Mouse (Mus musculus): ENCODE measurements around the gene Scube1.

Scube1 gene

GRCm38 (mm10) chr15:83709889-83710774 is 14.7 kb downstream of the Scube1 start:
- DNase-seq (ENCODE audit: low spot score in 2 of 2): no peak

GRCm38 (mm10) chr15:83706528-83707199 is 18.2 kb downstream of the Scube1 start:
- DNase-seq (ENCODE audit: low spot score in 2 of 2): no peak

DNA sequence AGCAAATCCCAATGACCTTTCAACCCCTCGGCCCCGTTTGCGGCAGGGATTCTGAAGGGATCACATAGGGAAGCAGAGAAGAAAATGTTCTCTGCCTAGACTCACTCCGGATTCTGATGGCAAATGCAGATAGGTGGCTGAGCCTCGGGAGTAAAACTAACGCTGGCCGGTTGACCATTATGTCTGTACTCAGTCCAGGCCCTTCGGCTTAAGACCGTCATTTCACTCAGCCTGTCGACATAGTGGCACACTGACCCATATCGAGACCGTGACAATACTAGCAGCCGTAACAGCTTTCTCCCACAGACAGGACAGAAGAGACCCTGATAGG is 24.3 kb downstream of the Scube1 start:
- DNase-seq (ENCODE audit: low spot score in 2 of 2): no peak

DNA sequence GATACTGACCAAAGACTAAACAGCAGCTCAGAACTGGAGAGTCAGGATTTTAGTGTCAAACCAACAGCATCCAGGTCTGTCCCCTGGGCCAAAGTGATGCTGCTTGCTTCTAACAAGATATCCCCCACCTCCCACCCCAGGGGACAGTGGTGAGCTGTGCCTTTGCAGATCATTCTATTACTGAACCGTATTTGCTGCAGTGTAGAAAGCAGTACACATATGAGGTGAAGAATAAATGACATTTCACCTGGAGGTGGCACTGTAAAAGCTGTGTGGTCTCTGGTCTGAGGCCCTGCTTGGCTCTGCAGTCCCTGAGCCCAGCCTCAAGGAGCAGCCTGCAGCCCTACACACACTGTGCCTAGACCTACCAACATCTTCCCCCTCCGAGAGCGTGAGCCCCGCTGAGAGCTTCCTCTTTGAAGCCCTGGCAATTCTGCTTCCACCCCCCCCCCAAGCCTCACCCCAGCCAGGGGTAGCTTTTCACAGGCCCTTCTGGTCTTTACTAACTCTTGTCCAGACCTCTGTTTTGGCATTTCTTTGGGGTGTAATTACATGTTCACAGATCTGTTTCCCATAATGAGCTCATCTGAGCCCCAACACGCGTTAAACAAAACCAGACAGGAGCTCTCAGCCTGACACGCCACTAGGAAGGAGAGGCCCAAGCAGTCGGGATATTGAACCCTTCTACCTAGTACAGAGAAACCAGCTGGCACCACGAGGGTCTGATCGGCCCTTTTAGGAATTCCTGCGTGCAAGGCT is 24.8 kb downstream of the Scube1 start:
- DNase-seq (ENCODE audit: low spot score in 2 of 2): no peak

GRCm38 (mm10) chr15:83699132-83699833 is 25.5 kb downstream of the Scube1 start:
- DNase-seq (ENCODE audit: low spot score in 2 of 2): no peak

- DNase-seq (ENCODE audit: low spot score in 2 of 2): no peak
Observed at GRCm38 (mm10) chr15:83696681-83697381, 28.0 kb downstream of the Scube1 start.

- no peak for DNase-seq (ENCODE audit: low spot score in 2 of 2)
Observed at GRCm38 (mm10) chr15:83695159-83695558, 29.7 kb downstream of the Scube1 start.

DNA sequence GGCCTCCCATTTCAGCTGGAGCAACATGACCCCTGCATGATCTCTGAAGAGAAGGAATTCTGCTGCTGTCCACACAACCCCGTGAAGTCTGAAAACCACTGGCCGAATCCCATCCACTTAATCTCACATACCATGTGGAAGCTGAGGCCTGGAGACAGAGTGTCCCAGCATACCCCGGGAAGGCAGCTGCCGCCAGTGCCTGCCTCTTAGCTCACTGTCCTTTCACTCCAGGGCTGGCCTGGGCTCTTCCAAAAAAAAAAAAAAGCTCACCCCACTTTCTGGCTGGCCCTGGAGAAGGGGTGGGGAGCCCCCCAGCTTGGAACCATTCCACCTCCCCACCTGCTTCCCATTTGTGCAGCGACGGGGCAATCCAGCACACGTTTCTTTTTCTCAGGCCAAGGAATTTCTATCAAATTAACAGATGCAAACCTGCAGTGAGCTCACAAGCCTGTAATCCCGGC is 32.9 kb downstream of the Scube1 start:
- DNase-seq (ENCODE audit: low spot score in 2 of 2): no peak

DNA sequence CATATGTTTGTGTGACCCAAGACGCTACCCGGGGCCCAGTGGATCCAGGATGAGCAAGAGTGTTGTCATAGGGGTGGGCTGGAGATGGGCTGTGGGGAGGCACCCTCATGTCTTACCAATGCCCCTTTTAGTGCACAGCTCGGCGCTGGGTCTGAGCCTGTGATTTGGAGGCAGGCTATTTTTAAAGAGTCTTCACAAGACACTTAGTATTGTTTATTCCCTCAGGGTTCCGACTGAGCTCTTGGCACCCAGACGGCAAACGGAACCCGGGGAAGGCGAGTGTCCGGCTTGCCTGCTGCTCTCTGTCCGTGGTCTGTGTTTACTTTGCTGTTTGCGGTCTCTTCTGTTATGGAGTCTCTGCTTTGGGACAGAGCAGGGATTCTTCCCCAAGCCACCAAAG is 34.9 kb downstream of the Scube1 start:
- DNase-seq (ENCODE audit: low spot score in 2 of 2): no peak

GRCm38 (mm10) chr15:83686601-83687000 is 38.2 kb downstream of the Scube1 start:
- no peak for DNase-seq (ENCODE audit: low spot score in 2 of 2)

DNA sequence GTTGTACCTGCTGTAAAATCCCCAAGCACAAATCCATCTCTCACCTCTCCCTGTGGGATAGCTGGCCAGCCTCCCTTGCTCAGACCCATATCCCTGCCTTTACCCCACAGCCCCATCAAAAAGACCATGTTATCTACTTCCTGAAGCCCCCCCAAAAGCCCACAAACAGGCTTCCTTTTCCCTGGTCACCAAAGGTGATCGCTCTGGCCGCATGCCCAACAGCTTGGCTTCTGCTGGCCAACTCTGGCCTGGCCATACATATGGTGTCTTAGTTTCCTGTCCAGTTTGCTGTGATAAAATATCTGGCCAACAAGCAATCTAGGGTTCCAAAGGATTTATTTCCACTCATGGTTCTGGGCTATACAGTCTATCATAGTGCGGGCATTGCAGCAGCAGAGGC is 38.9 kb downstream of the Scube1 start:
- no peak for DNase-seq (ENCODE audit: low spot score in 2 of 2)

DNA sequence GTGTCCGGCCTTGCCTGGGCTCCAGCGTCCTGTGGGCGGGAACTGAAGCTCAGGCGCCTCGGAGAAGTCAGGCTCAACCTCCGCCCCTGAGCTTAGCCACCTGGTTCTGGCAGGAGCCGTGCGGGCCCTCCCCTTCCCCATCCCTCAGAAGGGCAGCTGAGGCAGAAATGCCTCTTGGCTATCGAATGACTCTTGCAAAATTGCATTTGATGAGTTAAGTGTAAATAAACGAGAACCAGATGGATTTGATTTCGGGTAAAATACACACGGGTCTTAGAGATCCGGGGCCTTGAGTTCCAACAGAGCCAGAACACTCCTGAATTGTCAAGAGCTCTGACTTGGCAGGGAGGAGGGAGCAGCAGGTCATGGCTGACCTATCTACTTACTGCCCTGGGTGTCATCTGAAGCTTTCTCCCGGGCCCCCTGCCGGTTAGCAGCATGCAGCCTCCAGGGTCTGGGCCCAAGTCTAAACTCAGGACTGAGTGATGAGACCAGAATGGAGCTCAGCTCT is 41.7 kb downstream of the Scube1 start:
- DNase-seq (ENCODE audit: low spot score in 2 of 2): peak in 1 of 2 experiments; percentile 51

DNA sequence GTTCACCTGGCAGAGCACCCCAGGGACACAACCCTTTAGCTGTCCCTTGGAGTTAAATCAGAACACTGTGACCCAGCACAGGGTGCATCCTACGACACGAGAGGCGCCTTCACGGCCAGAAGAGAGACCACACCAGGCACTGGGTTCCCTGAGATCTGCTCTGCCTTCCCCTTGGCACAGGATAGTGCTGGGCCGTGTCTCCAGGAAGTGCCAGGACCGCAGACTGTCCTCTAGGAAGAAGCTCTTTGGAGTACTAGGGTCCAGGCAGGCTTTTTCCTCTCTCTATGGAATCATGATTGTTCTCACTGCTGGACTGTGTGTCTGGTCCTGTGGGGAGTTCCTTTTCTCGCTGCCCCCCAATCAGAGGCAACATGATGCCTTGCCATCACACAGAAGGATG is 44.5 kb downstream of the Scube1 start:
- no peak for DNase-seq (ENCODE audit: low spot score in 2 of 2)

DNA sequence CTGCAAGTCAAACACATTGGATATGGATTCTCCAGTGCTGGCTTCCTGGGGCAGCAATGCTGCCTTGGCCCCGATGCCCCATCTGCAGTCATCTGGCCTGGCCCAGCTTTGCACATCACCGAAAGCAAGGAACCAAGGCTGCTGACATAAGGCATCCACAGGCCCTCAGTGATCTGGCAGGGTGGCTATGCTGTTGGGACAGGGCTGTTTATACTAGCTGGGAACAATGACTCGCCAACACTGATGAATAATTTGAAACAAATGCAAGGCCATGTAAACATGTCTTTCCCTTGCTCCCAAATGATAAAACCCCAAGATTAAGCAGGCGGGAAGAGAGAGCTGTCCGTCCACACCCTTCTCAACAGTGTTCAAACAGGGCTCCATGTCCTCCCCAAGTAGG is 45.1 kb downstream of the Scube1 start:
- peak in 1 of 2 experiments; percentile 22 for DNase-seq (ENCODE audit: low spot score in 2 of 2)

GRCm38 (mm10) chr15:83678606-83679005 is 46.2 kb downstream of the Scube1 start:
- DNase-seq (ENCODE audit: low spot score in 2 of 2): no peak

- no peak for DNase-seq (ENCODE audit: low spot score in 2 of 2)
Observed at GRCm38 (mm10) chr15:83678089-83678488, 46.7 kb downstream of the Scube1 start.

GRCm38 (mm10) chr15:83677098-83677497 is 47.7 kb downstream of the Scube1 start:
- no peak for DNase-seq (ENCODE audit: low spot score in 2 of 2)

- DNase-seq (ENCODE audit: low spot score in 2 of 2): no peak
Observed at GRCm38 (mm10) chr15:83676286-83676685, 48.5 kb downstream of the Scube1 start.

DNA sequence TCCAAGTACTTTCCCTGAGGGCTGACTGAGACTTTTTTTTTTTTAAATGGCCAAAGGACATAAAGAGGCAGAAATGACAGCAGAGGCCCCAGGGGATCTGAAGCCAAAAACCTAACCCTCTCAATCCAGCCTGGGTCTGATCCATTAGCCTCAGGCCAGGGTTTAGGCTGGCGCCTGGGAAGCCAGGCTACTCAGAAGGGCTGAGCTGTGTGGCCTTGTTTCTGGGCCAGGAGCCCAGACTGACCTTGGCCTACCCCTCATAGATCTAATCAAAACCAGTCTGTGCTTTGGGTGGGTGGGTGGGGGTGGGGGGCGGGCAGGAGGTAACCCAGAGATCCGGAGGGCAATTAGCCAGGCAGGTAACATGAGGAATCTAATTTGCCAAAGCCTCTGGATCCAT is 51.2 kb downstream of the Scube1 start:
- DNase-seq (ENCODE audit: low spot score in 2 of 2): no peak

- no peak for DNase-seq (ENCODE audit: low spot score in 2 of 2)
Observed at GRCm38 (mm10) chr15:83667501-83667900, 57.3 kb downstream of the Scube1 start.

DNA sequence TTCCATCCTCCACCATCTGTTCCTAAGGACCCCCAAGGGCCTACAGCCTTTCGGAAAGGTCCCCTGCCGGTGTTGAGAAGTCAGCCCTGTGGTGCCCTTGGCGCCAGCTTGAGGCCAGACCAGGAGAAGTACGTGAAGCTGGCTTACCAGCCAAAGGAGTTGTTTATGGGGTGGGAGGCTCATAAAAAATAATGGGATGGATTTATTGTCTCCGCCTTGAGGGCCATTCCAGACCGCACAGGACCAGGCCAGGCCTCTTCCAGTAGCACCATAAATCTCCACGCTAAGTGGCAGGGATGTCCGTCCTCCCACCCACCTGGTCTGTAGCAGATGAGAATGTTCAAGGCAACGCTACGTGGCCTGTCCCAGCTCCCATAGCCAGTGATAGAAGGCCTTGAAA is 58.4 kb downstream of the Scube1 start:
- DNase-seq (ENCODE audit: low spot score in 2 of 2): no peak

Measured in urinary bladder, postnatal 36 days (tissue).